Mouse (Mus musculus) CH12F3 (cell line): ENCODE results near the gene Psmb11.
"Not testable (repeated sequence)": the region's sequence is repeated elsewhere in the genome, so short reads cannot be mapped to it uniquely, and the experiment has no call there.

ENCODE experiments used
- in situ Hi-C: fragments of 300-500 bp; cut with MboI; formaldehyde crosslinking; loops from 2 replicates; pipeline ENCODE4 v1.14.3; 2020; ENCODE audit warnings: low sequenced_read_pairs

Gene Psmb11

DNA sequence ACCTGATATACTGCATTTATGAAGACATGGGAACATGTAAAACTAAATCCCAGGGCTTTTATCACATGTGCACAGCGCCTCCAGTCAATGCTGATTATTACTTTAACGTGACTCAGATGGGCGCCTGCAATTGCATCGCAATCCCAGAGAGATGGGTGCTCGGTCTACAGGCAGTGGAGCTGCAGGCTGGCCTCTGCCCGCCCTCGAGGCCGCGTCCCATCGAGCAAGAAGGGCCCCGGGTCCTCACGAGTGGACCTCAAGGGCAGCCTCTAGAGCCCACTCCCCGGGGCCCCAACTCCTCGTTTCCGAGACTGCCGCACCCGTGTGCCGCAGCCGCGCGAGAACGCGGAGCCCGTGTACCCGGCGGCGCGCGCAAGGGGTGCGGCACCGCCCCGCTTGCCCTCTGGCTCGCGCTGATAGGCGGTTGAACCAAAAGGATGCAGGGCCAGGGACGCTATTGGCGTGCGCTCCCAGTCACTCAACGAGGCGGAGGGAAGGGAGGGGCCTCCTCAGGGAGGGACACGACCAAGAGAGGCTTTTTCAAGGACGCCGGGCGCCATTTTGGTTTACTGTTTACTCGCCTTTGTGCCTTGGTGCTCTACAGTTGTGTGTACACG lies 18.1 kb upstream of the Psmb11 start:
- in situ Hi-C loops: no loop called here

DNA sequence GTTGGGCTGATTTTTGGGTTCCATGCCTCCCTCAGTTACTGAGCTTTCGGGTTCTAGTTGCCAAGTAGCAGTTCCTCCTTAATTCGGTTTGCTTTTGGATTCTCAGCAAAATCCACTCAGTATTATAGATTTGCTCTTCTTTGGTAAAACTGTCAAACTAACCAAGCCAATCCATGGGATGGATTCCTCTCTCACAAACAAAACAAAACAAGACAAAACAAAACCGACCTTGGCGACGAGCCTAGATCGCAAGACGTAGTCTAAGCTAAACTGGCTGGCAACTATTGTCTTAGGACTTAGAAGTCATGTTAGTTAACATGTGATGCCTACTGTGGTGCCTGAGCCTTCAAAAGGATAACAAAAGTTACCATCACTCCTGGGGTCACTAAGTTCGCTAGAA lies 17.5 kb upstream of the Psmb11 start:
- in situ Hi-C loops: no loop called here

DNA sequence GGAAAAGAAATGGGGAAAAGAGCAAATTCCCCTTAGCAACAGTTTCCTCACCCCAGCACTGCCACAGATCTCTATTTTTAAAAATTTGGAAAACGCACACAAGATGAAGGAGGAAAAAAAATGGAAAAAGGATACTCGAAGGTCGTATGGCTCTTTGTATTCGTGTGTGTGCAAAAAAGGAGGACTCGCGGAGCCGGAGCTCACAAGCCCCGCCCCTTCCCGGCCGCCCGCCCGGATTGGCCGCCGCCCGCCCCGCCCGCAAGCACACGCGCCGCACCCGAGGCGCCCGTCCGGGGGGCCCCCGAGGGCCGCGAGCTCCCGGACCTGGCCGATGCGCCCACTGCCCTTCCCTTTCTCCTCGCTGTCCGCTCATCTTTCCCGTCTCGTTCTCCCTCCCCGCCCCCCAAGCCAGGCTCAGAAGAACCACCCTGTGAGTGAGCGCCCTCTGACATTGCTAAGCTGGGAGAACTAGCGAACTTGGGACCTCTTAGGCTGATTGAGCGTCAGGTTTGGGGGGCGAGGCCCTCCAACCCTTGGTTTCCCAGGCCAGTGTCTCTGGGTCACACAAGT lies 15.4 kb upstream of the Psmb11 start, which contains the start of gene 4931414P19Rik:
4931414P19Rik (minus strand) TSS at position 242 of the 570 bp plus-strand sequence.
- in situ Hi-C loops: no loop called here

DNA sequence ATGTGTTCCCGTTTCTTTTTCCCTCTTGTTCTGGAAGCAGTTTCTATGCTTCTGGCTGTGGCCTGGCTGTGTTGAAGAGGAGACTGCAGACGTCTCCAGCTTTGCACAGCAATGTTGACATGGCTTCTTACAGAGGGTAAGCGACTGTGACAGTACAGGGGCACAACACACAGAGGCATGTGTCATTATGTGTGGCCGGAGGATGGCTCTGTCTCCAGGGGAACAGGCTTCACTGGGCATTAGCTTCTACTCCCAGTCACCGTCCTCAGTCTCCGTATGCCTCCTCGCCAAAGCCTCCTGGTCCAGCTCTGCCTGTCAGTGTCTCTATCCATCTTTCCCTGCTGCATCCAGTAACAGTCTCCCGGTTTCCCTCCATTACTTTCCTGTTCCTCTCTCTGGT lies 14.0 kb upstream of the Psmb11 start:
- in situ Hi-C loops: no loop called here

DNA sequence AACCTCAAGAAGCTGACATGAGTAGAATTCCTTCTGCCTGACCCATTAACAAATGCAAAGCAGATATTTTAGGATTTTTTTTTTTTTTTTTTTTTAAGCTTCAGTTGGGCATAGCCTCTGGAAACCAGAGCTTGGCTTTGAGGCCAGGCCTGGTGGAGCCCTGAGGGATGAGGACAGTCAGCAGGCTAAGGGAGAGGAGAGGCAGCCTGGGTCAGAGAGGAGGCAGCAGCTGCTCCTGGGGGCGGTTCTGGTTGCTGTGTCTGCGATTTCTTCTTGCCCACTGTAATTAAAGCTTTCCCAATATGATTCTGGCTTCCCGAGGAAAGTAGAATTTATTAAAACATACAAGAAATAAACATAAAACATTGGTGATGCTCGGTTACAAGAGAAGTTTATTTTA lies 12.0 kb upstream of the Psmb11 start:
- in situ Hi-C loops: no loop called here

DNA sequence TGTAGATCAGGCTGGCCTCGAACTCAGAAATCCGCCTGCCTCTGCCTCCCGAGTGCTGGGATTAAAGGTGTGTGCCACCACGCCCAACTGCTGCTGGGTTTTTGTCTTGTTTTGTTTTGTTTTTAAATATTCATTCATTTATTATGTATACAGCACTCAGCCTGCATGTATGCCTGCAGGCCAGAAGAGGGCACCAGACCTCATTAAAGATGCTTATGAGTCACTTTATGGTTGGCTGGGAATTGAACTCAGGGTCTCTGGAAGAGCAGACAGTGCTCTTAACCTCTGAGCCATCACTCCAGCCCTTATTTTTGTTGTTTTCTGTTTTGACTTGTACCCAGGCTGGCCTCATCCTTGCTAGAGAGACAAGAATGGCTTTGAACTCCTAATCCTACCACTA lies 11.3 kb upstream of the Psmb11 start:
- in situ Hi-C loops: no loop called here

DNA sequence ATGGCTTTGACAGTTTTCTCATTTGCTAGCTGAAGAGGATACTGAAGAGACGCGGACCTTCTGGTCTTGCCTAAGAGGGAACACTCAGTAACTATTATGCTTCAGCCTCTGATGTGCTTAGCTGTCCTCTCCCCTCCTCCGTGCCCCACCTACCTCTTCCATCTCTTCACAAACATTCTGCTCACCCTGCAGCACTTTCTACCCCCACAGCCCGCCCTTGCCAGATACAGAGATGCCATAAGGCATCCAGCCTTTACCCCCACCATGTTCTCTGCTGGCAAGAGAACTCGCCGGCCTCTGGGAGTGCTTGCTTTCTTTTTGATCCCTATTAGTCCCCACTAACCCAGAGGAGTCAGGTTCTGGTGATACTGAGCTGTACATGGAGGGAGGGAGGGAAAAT lies 10.6 kb upstream of the Psmb11 start:
- in situ Hi-C loops: no loop called here

DNA sequence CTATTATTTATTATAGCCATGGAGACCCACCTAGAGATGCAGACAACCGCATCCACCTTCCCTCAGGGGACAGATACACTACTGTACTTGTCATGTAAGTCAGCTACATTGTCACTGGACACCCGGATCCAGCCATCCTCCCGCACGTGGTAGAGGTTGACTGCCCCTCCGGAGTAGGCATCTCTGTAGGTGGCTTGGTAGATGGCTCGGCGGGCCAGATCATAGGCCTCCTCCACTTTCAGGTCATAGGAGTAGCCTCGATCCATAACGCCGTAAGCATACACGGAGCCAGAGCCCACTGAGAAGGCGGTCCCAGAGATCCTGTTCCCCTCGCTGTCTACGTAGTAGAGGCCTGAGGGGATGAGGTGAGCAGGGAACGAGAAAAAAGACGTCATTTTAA lies 7.1 kb upstream of the Psmb11 start:
- in situ Hi-C loops: not testable (repeated sequence)

DNA sequence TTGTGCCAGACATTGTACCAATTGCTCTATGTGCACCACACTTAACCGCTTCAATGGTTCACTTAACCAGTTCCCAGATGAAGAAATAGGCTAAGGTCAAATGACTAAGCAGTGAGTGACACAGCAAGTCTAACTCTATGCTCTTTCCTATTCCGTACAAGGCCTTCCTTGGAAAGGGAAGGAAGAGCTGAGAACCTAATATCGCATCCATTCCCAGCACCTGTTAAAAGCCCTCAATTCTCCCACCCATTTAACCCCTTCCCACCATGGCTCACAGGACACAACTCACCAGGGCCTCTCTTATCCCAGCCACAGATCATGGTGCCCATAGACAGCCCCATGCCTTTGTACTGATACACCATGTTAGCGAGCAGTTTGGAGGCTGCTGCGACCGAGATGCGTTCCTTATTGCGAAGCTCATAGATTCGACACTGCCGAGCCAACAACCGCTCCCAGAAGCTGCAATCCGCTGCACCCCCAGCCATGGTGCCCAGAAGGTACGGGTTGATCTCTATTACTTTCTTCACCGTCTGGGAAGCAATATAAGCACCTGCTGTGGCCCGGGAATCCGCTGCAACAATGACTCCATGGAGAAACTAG lies 4.9 kb upstream of the Psmb11 start:
- in situ Hi-C loops: no loop called here

DNA sequence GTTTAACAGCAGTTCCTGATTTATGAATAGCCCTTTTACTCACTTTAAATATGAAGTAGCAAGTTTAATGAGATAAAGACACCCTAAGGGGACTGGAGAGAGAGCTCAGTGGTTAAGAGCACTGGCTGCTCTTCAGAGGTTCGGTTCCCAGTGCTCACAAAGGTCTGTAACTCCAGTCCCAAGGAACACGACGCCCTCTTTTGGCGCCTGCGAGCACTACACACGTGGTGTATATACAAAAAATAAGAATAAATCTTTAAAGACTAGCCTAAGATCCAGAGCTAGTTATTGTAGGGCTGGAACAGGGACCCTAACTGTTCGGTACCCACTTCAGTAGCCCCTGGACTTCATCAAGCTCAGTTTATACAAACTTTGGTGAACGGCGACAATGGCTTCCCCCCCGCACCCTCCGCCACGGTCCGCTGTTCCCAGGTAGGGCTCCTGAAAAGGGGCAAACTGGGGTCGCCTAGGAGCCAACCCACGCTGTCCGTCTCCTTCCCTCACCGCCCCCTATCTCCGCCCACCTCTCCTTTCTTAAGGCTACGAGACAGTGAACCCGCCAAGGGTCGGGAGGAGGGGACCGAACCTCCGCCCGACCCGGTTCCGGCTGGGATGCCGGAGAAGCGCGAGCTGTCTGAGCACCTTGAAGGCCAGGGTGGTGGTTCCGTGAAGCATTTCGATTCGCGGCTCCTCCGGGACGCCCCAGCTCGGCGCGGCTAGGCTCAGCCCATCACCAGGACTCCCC lies 3.9 kb upstream of the Psmb11 start:
- in situ Hi-C loops: no loop called here

DNA sequence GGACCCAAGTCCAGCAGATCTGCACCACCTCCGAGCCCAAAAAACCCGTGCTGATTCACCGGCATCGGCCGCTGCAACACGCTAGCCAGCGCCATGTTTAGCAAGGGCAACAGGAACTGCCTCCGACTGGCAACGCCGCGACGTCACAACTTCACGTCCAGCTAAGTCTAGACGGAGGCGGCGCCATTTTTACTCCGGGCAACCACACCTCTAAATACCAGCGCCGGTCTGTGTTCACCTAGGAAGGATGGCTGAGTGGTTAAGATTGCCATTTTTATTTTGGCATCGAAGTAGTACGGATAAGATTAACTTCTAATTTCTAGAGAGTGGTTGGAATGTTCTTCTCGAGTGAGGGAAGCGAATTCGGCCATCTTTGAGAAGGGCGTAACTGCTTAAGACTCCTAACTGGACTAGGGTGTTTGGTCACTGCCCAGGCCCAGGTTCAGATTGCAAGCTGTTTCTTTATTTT lies 3.3 kb upstream of the Psmb11 start, which contains the start of gene Psmb5:
Psmb5 (minus strand) TSS at position 126 of the 469 bp plus-strand sequence.
- in situ Hi-C loops: no loop called here

DNA sequence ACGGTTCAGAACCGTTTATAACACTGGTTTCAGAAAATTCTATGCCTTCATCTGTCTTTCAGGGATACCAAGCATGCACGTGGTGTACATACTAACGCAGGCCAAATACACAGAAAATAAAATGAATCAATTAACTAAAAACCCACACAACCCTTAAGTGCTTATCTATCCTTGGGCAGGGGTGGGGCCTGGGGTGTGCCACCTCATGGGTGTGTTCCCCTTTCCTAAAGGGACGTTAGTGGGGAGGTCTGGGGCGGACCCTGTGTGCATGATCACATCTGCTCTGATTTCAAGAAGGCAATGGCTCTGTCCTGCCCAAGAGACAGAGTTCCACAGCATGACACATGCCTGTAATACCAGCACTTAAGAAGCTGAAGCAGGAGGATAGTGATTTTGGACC lies 2.1 kb downstream of the Psmb11 start:
- in situ Hi-C loops: no loop called here

DNA sequence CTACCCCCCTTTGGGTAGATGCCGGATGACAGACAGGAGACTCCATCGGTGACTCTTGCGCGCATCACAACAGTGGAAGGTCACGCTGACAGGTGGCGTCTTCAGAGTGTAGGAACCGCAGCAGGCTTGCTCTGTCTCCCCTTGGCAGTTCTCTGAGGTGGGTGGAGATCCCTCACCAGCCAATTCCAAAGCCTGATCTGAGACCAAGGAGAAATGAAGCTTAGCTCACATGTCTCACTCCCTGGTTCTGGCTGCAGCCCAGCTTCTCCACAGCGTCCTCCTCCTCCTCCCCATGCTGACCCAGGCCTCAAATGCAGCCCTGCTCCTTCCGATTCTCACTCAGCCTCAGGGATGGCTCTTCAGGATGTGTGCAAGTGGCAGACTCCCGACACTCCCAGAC lies 3.7 kb downstream of the Psmb11 start:
- in situ Hi-C loops: loop anchor here (25.0 kb wide), 2 partner anchors 388 to 563 kb away; no protein-coding TSS in a partner anchor

DNA sequence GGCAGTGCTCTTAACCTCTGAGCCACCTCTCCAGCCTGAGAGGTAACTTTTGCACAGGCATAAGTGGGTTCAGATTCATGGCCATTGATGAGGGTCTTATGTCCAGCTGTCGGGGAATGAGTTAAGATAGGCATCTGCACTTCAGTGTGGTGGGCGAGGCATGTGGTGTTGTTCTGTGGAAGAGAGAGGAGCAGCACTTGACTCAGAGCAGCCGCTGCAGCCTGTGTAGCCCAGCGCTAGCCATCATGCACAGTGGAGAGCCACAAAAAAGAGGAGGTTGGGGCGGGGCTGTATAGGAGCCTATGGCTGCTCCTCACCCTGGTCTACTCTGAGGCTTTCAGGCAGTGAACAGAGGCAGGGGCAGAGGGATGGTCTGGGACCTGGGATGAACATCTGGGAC lies 6.9 kb downstream of the Psmb11 start:
- in situ Hi-C loops: loop anchor here (25.0 kb wide), 2 partner anchors 391 to 566 kb away; no protein-coding TSS in a partner anchor

DNA sequence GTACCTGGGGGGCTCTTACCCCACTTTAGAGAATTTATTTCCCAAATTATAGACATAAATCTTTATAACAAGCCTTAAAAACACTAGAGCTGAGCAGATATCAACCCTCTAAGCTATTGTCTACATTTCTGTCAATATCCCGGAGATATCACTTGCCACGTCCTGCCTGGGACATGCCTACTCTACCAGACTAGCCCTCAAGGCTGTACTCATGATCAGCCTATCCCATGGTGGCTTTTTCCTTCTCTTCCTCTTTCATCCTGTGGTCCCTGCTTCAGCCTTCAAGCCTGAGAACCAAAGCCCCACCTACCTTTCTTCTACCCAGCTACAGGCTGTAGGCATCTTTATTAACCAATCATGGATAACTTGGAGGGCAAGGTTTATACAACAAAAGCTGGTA lies 8.6 kb downstream of the Psmb11 start:
- in situ Hi-C loops: loop anchor here (25.0 kb wide), 2 partner anchors 392 to 567 kb away; no protein-coding TSS in a partner anchor

DNA sequence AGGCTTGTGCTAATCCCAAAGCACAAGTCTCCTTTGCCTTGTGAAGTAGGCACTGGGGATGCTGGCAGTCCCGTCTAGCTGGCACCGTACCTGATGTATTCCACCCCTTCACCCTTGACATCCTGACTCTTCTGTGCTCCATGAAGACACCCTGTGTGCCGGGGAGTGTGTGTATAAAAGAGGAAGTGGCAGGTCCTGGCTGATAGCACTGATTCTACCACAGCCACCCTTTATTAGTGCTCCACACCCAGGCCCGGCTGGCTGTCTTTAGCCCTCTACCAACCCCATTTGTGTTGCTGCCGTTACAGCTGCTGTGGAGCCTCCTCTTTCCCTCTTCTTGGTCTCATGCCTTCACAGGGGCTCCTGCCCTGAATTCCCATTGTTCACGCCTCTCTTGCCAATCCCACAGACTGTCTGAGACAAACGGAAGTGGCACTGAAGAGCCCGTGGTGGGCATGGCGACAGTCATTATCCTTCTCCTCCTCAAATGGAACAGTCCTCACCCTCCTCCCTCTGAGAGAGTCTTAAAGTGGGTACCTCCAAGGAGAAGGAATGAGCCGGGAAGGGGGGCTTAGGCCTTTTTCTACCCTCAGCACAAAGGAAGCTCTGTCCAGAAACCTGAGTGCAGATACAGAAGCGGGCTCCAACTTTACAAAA lies 9.5 kb downstream of the Psmb11 start:
- in situ Hi-C loops: loop anchor here (25.0 kb wide), 2 partner anchors 393 to 568 kb away; no protein-coding TSS in a partner anchor

DNA sequence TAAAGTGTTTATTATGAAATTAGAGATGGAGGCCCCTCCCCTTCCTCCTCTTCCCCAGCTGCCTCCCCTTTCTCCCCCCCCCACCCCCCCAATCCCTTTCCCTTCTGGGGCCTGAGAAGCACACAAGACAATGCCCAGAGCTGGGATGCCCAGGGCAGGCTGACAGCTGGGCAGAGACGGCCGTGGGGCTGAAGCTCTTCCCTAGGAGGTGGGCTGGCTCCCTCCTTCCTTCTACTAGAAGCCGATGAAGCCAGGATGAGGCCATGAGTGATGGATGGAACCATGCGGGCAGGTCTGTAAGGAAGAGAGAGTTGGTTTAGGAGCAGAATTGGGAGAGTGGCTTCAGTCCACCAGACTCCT lies 10.0 kb downstream of the Psmb11 start:
- in situ Hi-C loops: loop anchor here (25.0 kb wide), 2 partner anchors 394 to 569 kb away; no protein-coding TSS in a partner anchor

DNA sequence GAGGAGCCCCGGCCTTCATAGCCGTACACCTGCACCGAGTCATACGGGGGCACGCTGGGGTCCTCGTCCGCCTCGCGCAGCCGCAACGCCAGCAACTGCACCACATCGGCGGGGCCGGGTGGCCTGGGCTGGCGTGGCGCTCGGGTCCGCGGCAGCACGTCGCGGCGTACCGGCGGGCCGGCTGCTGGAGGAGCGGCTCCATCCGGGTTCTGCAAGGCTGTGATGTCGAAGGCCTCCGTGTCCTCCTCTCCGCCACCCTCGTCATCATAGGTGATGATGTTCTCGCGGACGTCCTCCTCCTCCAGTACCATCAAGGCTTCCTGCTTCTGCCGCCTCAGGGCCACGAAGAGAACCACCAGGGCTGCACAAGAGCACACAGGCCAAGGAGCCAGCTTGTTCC lies 11.0 kb downstream of the Psmb11 start:
- in situ Hi-C loops: loop anchor here (25.0 kb wide), 2 partner anchors 395 to 570 kb away; no protein-coding TSS in a partner anchor

DNA sequence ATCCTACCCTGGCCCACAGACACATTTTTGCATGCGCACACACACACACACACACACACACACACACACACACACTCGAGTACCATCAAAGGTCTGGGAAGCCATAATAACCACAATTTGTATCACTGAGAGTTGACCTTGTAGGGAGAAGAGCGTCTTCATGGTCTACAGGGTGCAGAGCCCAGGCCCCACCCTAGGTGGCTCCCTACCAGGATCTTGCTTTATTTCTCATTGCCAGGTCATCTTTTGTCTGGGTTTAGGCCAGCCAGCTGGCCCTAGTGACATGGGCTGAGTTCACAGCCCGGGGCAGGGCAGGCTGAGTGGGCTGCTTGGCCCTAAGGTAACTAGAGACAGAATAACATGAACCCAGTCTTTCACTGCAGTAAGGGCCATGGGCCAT lies 12.9 kb downstream of the Psmb11 start:
- in situ Hi-C loops: loop anchor here (25.0 kb wide), 2 partner anchors 397 to 572 kb away; no protein-coding TSS in a partner anchor

DNA sequence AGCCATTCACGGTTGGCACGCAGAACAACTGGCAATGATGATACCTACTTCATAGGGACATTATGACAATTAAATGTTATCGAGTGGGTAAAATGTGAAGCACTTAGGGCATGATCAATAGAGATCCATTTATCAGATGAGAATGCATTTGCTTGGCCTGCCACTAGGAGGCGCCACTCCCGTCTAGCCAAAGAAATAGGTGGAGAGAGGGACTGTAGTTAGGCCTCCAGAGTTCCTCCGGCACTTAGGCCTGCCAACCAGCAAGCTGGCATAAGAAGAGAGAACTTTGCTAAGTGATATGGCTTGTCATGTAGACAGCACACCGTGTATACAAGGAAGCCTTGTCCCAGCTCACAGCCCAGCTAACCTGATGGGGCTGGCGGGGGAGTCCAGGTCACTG lies 15.7 kb downstream of the Psmb11 start:
- in situ Hi-C loops: loop anchor here (25.0 kb wide), 2 partner anchors 400 to 575 kb away; no protein-coding TSS in a partner anchor
